Comparison of ENCODE assay signal across 11 mouse cellular contexts in genomic region chr4:117124218-117124517, GRCm38 (mm10). TPM values are rescaled to one million over a fixed set of nuclear protein-coding genes. Genes with fewer than 3 reads are reported as not detected.
A peak's percentile ranks its signal among the peaks of the same experiment; 100 is the strongest.
DNase-seq lines count a peak whose midpoint lies in the region; ATAC-seq and TF ChIP-seq lines count a peak whose summit lies in the region.
"Had no signal": no experiment of that assay in that cellular context is flagged by ENCODE, and none has a peak within 500 bp of the region (broad histone marks: within the 10 kb centered on the region; RNA-seq: fewer than 3 reads in every experiment).

No protein-coding gene starts in this region.

- peaks cover 33% of the 10 kb centered on the region for H3K4me1 ChIP-seq in kidney, embryonic 15.5 days
- H3K4me1 ChIP-seq in spleen, adult 2 months (ENCODE audit: control insufficient read depth, insufficient read depth, insufficient read length) = peaks cover 41% of the 10 kb centered on the region
- H3K4me1 ChIP-seq in intestine, embryonic 16.5 days (ENCODE audit: control insufficient read depth, insufficient read depth, low read length) = peaks cover 27% of the 10 kb centered on the region
- peaks cover 37% of the 10 kb centered on the region for H3K4me1 ChIP-seq in stomach, embryonic 16.5 days (ENCODE audit: control insufficient read depth, insufficient read depth, low read length)

- no peaks in the 10 kb centered on the region for H3K27me3 ChIP-seq in kidney, embryonic 15.5 days
- H3K27me3 ChIP-seq in spleen, adult 2 months (ENCODE audit: control insufficient read depth, insufficient read depth, low read length) = no peaks in the 10 kb centered on the region
- no peaks in the 10 kb centered on the region for H3K27me3 ChIP-seq in intestine, embryonic 16.5 days (replicated peaks; ENCODE audit: control insufficient read depth, insufficient read depth, low read length)
- H3K27me3 ChIP-seq in stomach, embryonic 16.5 days (ENCODE audit: control insufficient read depth, insufficient read depth, low read length) = no peaks in the 10 kb centered on the region

- WGBS in kidney, embryonic 15.5 days = 72% methylated on average over 3 of the region's 3 CpGs
- WGBS in spleen, adult 2 months = 19% methylated on average over 3 of the region's 3 CpGs
- WGBS in intestine, embryonic 16.5 days = 85% methylated on average over 3 of the region's 3 CpGs
- 69% methylated on average over 3 of the region's 3 CpGs for WGBS in stomach, embryonic 16.5 days

- ATAC-seq in kidney, embryonic 15.5 days (replicated peaks; ENCODE audit: low FRiP score) = no peak
- no peak for ATAC-seq in intestine, embryonic 16.5 days
- no peak for ATAC-seq in stomach, embryonic 16.5 days (ENCODE audit: insufficient read depth, low FRiP score)
- ATAC-seq in frontal cortex, adult (ENCODE audit: low TSS enrichment) = no peak

- no peaks in the 10 kb centered on the region for H3K9me3 ChIP-seq in kidney, embryonic 15.5 days (replicated peaks)
- H3K9me3 ChIP-seq in intestine, embryonic 16.5 days (ENCODE audit: control insufficient read depth, low read length) = no peaks in the 10 kb centered on the region
- no peaks in the 10 kb centered on the region for H3K9me3 ChIP-seq in stomach, embryonic 16.5 days (replicated peaks; ENCODE audit: control insufficient read depth, low read length)

- H3K36me3 ChIP-seq in kidney, embryonic 15.5 days = peaks cover 14% of the 10 kb centered on the region; the same call in 1 of the 2 replicates
- peaks cover 3% of the 10 kb centered on the region; the same call in 1 of the 2 replicates for H3K36me3 ChIP-seq in spleen, adult 2 months (ENCODE audit: control insufficient read depth, insufficient read depth, low read length)
- H3K36me3 ChIP-seq in intestine, embryonic 16.5 days (ENCODE audit: control insufficient read depth, insufficient read depth, low read length) = peaks cover 5% of the 10 kb centered on the region
- H3K36me3 ChIP-seq in stomach, embryonic 16.5 days (ENCODE audit: control insufficient read depth, insufficient read depth, low read length) = peaks cover 7% of the 10 kb centered on the region; the same call in 1 of the 2 replicates

- no peak overlapping the region for H3K4me2 ChIP-seq in kidney, embryonic 15.5 days
- H3K4me2 ChIP-seq in intestine, embryonic 16.5 days (ENCODE audit: low read depth, low read length) = no peak overlapping the region
- 0 out of 2 replicates have a peak overlapping the region, but pooled peaks have one; percentile 39 for H3K4me2 ChIP-seq in stomach, embryonic 16.5 days (ENCODE audit: low read depth, low read length)

- H3K4me3 ChIP-seq in kidney, embryonic 15.5 days (replicated peaks) = no peak overlapping the region
- no peak overlapping the region for H3K4me3 ChIP-seq in spleen, adult 2 months (ENCODE audit: extremely low read depth, insufficient read depth, insufficient read length)
- H3K4me3 ChIP-seq in intestine, embryonic 16.5 days (ENCODE audit: low read length) = no peak overlapping the region
- H3K4me3 ChIP-seq in stomach, embryonic 16.5 days (replicated peaks; ENCODE audit: low read length) = no peak overlapping the region

- no peak for TF ChIP-seq POLR2A in spleen, adult 2 months (IDR thresholded peaks at IDR 0.05; ENCODE audit: low read depth, low read length)

- no peak overlapping the region for H3K9ac ChIP-seq in kidney, embryonic 15.5 days
- H3K9ac ChIP-seq in intestine, embryonic 16.5 days (ENCODE audit: low read depth, low read length) = peak overlapping the region; percentile 12; the same call in 1 of the 2 replicates
- peak overlapping the region; percentile 72; the same call in 1 of the 2 replicates for H3K9ac ChIP-seq in stomach, embryonic 16.5 days (ENCODE audit: low read length)

- no peak for TF ChIP-seq CTCF in spleen, adult 2 months (IDR thresholded peaks at IDR 0.05; ENCODE audit: extremely low read depth, insufficient read depth, insufficient read length, insufficient replicate concordance)

- DNase-seq in kidney, adult 9 months = no peak
- no peak for DNase-seq in spleen, adult 2 months (ENCODE audit: low read depth in 1 of 2, low spot score in 2 of 2)
- DNase-seq in spleen, postnatal 36 days (ENCODE audit: low spot score in 2 of 2) = no peak
- no peak for DNase-seq in left cerebral cortex, adult 8-10 months (ENCODE audit: low spot score in 2 of 2)

- H3K27ac ChIP-seq in kidney, embryonic 15.5 days = peak overlapping the region; percentile 94; the same call in 1 of the 2 replicates
- peak overlapping the region; percentile 97 for H3K27ac ChIP-seq in spleen, adult 2 months (ENCODE audit: insufficient read depth, low read length)
- H3K27ac ChIP-seq in intestine, embryonic 16.5 days (ENCODE audit: low read length) = peak overlapping the region; percentile 91
- peak overlapping the region; percentile 94 for H3K27ac ChIP-seq in stomach, embryonic 16.5 days (ENCODE audit: low read length)

RNA-seq across cellular contexts. Expression of gene Btbd19, which starts 1.4 kb away (rescaled TPM):
- 5.2 and 6.6 TPM in 2 replicates for polyA plus RNA-seq in kidney, embryonic 15.5 days (2015; fragmentation: Nextera tagmentation; extraction: Ambion mirVana)
- 15.4 and 17.5 TPM in 2 replicates for polyA plus RNA-seq in spleen, adult 2 months (2012; rRNA removed)
- polyA plus RNA-seq in intestine, embryonic 16.5 days (2015; fragmentation: Nextera tagmentation; extraction: Ambion mirVana) = 3.9 and 4.8 TPM in 2 replicates
- polyA plus RNA-seq in stomach, embryonic 16.5 days (2015; fragmentation: Nextera tagmentation; extraction: Ambion mirVana) = 6.5 and 6.6 TPM in 2 replicates
- 10 to 100 TPM; 14.1 to 18.8 (median 17.4) TPM for total RNA-seq in left cerebral cortex, adult 8-10 months (2022)

RNA-seq across cellular contexts. Expression of gene Tctex1d4, which starts 2.4 kb away (rescaled TPM):
- not detected in 2 replicates for polyA plus RNA-seq in kidney, embryonic 15.5 days (2015; fragmentation: Nextera tagmentation; extraction: Ambion mirVana)
- polyA plus RNA-seq in spleen, adult 2 months (2012; rRNA removed) = 1.6 TPM in 2 replicates
- not detected in 2 replicates for polyA plus RNA-seq in intestine, embryonic 16.5 days (2015; fragmentation: Nextera tagmentation; extraction: Ambion mirVana)
- 0.22 TPM in 1 of 2 replicates, not detected in the other for polyA plus RNA-seq in stomach, embryonic 16.5 days (2015; fragmentation: Nextera tagmentation; extraction: Ambion mirVana)
- not detected for total RNA-seq in left cerebral cortex, adult 8-10 months (2022)
- total RNA-seq: adrenal gland, postnatal 4 days; gastrocnemius, postnatal 25 days; left cerebral cortex, postnatal 25 days had no signal

RNA-seq across cellular contexts. Expression of gene Plk3, which starts 9.6 kb away (rescaled TPM):
- polyA plus RNA-seq in kidney, embryonic 15.5 days (2015; fragmentation: Nextera tagmentation; extraction: Ambion mirVana) = 2.9 and 3.5 TPM in 2 replicates
- polyA plus RNA-seq in spleen, adult 2 months (2012; rRNA removed) = 12.4 and 18.7 TPM in 2 replicates
- 2.5 and 4.1 TPM in 2 replicates for polyA plus RNA-seq in intestine, embryonic 16.5 days (2015; fragmentation: Nextera tagmentation; extraction: Ambion mirVana)
- polyA plus RNA-seq in stomach, embryonic 16.5 days (2015; fragmentation: Nextera tagmentation; extraction: Ambion mirVana) = 3.4 and 5.0 TPM in 2 replicates
- total RNA-seq in left cerebral cortex, adult 8-10 months (2022) = 10 to 100 TPM in 3 of 4 experiments, 1 to 10 TPM in 1; 8.0 to 14.1 (median 12.9) TPM

RNA-seq across cellular contexts. Expression of gene Ptch2, which starts 28.3 kb away (rescaled TPM):
- polyA plus RNA-seq in kidney, embryonic 15.5 days (2015; fragmentation: Nextera tagmentation; extraction: Ambion mirVana) = 7.6 and 10.2 TPM in 2 replicates
- 0.45 and 0.51 TPM in 2 replicates for polyA plus RNA-seq in spleen, adult 2 months (2012; rRNA removed)
- polyA plus RNA-seq in intestine, embryonic 16.5 days (2015; fragmentation: Nextera tagmentation; extraction: Ambion mirVana) = 6.2 and 6.4 TPM in 2 replicates
- 7.0 and 7.3 TPM in 2 replicates for polyA plus RNA-seq in stomach, embryonic 16.5 days (2015; fragmentation: Nextera tagmentation; extraction: Ambion mirVana)
- total RNA-seq in left cerebral cortex, adult 8-10 months (2022) = 1 to 10 TPM; 1.4 to 3.0 (median 1.6) TPM

RNA-seq across cellular contexts. Expression of gene Rps8, which starts 31.9 kb away (rescaled TPM):
- 1,027 and 1,077 TPM in 2 replicates for polyA plus RNA-seq in kidney, embryonic 15.5 days (2015; fragmentation: Nextera tagmentation; extraction: Ambion mirVana)
- polyA plus RNA-seq in spleen, adult 2 months (2012; rRNA removed) = 578 and 703 TPM in 2 replicates
- 811 and 851 TPM in 2 replicates for polyA plus RNA-seq in intestine, embryonic 16.5 days (2015; fragmentation: Nextera tagmentation; extraction: Ambion mirVana)
- 671 and 829 TPM in 2 replicates for polyA plus RNA-seq in stomach, embryonic 16.5 days (2015; fragmentation: Nextera tagmentation; extraction: Ambion mirVana)
- 100 to 1,000 TPM; 561 to 608 (median 588) TPM for total RNA-seq in left cerebral cortex, adult 8-10 months (2022)
